Mouse (Mus musculus) kidney, embryonic 15.5 days (tissue): Measurements from ENCODE around the gene Clspn. TPM values are rescaled to one million over a fixed set of nuclear protein-coding genes. Genes with fewer than 3 reads are reported as not detected.
A peak's percentile ranks its signal among the peaks of the same experiment; 100 is the strongest.

Experiments
- ATAC-seq: fragments of 200-750 bp; cut with Nextera tagmentation; replicated peaks from 2 replicates; pipeline ENCODE4 v1.8.0; 2017; ENCODE audit warnings: moderate TSS enrichment; ENCODE audit not compliant: low FRiP score
- H3K27ac ChIP-seq: fragments of 300-500 bp; sonication (generic); 2 replicates; pipeline ENCODE4 v1.5.1; 2015; ENCODE audit warnings: mild to moderate bottlenecking, inconsistent platforms
- H3K27me3 ChIP-seq: fragments of 300-500 bp; sonication (generic); 2 replicates; pipeline ENCODE4 v1.6.1; 2015; ENCODE audit warnings: inconsistent platforms
- H3K36me3 ChIP-seq: fragments of 300-500 bp; sonication (generic); 2 replicates; pipeline ENCODE4 v1.6.1; 2015; ENCODE audit warnings: inconsistent platforms
- H3K4me1 ChIP-seq: fragments of 300-500 bp; sonication (generic); 2 replicates; pipeline ENCODE4 v1.6.1; 2015; ENCODE audit warnings: inconsistent platforms
- H3K4me2 ChIP-seq: fragments of 300-500 bp; sonication (generic); 2 replicates; pipeline ENCODE4 v1.6.1; 2015; ENCODE audit warnings: moderate library complexity, mild to moderate bottlenecking, inconsistent platforms
- H3K4me3 ChIP-seq: fragments of 300-500 bp; sonication (generic); replicated peaks from 2 replicates; pipeline ENCODE4 v1.5.1; 2015; ENCODE audit warnings: mild to moderate bottlenecking, inconsistent platforms
- H3K9ac ChIP-seq: fragments of 300-500 bp; sonication (generic); 2 replicates; pipeline ENCODE4 v1.6.1; 2015; ENCODE audit warnings: mild to moderate bottlenecking, inconsistent platforms
- H3K9me3 ChIP-seq: fragments of 300-500 bp; sonication (generic); replicated peaks from 2 replicates; pipeline ENCODE4 v1.6.1; 2016; ENCODE audit warnings: inconsistent platforms
- WGBS: fragments of 180-500 bp; shearing (Covaris S2); methylation state at CpG from one replicate; pipeline ENCODE4 v1.1.7; 2015; ENCODE audit warnings: mixed read lengths; 5-methylcytosine and 5-hydroxymethylcytosine counted together
- polyA plus RNA-seq: library from polyadenylated mRNA; unstranded; fragments of >200 nt; fragmentation: Nextera tagmentation; extraction: Ambion mirVana; gene quantifications from 2 replicates; pipeline ENCODE4 v1.2.1, GENCODE M21; 2015

Clspn gene
- polyA plus RNA-seq, 1 experiment from 2014 or later: 39.2 TPM

DNA sequence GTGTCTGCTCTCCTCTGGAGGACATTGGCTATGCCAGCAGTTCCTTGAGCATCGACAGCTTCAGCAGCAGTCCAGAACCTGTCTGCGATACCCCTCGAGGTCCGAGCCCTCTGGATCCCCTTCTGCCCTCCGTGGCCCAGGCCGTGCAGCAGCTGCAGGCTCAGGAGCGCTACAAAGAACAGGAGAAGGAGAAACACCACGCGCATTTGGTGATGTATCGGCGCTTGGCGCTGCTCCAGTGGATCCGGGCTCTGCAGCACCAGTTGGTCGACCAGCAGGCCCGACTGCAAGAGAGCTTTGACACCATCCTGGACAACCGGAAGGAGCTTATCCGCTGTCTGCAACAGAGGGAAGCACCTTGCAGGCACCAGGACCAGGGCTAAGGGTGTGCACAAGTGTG, 55.3 kb downstream of the Clspn start:
- Histone ChIP-seq H3K27me3 (no peaks in the 10 kb centered on the region), H3K9me3 (no peaks in the 10 kb centered on the region), H3K36me3 (peaks cover 9% of the 10 kb centered on the region; the same call in 1 of the 2 replicates), H3K4me3 (no peak overlapping the region), H3K4me2 (no peak overlapping the region), H3K9ac (no peak overlapping the region), H3K27ac (no peak overlapping the region), H3K4me1 (peaks cover 3% of the 10 kb centered on the region; the same call in 1 of the 2 replicates)
- 91% methylated on average over 17 of the region's 17 CpGs for WGBS
- no peak for ATAC-seq

DNA sequence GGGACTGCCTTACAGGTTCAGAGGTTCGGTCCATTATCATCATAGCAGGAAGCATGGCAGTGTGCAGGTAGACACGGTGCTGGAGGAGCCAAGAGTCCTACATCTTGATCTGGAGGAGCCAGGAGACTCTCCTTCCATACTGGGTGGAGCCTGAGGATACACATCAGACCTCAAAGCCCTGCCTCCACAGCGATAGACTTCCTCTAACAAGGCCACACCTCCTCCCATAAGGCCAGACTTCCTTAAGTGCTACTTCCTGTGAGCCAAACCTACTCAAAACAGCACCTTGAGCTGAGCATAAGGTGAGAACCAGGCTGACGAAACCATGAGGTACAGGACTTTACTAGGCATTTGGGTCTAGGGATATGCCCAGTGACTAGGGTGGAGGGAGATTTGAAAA, 59.6 kb downstream of the Clspn start:
- H3K9ac ChIP-seq: no peak overlapping the region
- WGBS: 81% methylated on average over 4 of the region's 4 CpGs
- H3K27ac ChIP-seq: no peak overlapping the region
- peaks cover 9% of the 10 kb centered on the region; the same call in 1 of the 2 replicates for H3K36me3 ChIP-seq
- H3K4me2 ChIP-seq: no peak overlapping the region
- H3K9me3 ChIP-seq: no peaks in the 10 kb centered on the region
- peaks cover 30% of the 10 kb centered on the region for H3K27me3 ChIP-seq
- no peak overlapping the region for H3K4me3 ChIP-seq
- no peak for ATAC-seq
- peaks cover 9% of the 10 kb centered on the region for H3K4me1 ChIP-seq

DNA sequence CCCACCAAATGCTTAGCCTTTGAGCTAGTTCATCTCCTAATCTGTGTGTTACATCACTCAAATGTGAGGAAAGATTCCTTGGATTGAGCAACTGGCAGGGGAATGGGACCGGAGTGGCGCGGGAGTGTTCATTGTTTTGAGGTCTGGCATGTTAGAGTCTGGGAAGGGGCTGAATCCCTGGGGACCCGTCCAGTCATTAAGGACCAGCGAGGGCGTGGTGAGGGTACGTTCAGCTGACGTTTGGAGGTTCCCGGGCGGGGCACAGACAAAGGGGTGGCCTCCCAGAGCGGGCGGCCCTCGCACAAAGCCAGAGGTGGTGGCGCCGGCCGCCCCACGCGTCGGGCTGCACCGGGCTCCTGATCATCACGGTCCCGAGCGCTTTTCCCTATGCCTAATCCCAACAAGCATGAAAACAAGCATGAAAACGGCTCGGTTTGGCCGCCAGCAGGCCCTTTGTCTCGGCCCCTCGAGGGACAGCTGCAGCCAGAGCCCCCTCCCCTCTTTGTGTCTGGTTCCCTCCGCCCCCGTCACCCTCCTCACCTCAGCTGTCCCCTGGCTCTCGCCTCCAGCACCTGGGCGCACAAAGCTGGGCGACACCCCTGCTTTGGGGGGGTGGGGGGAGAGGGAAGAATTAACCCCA, 63.1 kb downstream of the Clspn start:
- Histone ChIP-seq H3K9ac (peak overlapping the region; percentile 30), H3K4me2 (peak overlapping the region; percentile 67), H3K9me3 (no peaks in the 10 kb centered on the region), H3K4me3 (peak overlapping the region; percentile 39), H3K27ac (no peak overlapping the region), H3K27me3 (peaks cover 44% of the 10 kb centered on the region), H3K36me3 (no peaks in the 10 kb centered on the region), H3K4me1 (peaks cover 9% of the 10 kb centered on the region)
- WGBS: 2% methylated on average over 32 of the region's 33 CpGs
- ATAC-seq: no peak

DNA sequence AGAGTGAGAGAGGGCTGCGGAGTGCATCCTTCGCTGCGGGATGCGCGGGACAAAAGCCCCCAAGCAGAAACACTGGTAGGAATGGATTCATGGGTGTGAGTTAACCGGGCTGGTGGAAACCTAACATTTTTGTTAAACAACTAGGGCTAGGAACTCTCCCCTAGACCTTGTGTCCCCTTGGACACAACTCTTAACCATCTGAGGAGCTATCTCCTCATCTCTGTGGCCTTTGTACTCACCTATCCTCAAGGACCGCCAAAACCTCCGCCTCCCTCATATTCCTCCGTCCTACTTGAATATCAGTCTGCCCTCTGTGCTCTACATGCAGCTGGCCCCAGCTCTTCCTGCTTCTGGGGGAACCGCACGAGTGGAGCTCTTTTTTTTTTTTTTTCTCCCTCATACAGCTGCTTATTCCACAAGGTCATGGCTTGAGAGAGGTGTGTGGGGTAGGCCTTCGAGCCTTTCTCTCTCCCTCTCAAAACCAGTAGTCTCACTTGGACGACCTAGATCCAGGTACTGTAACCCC, 63.7 kb downstream of the Clspn start:
- H3K9me3 ChIP-seq: no peaks in the 10 kb centered on the region
- ATAC-seq: no peak
- H3K9ac ChIP-seq: peak overlapping the region; percentile 30; the same call in 1 of the 2 replicates
- H3K27ac ChIP-seq: no peak overlapping the region
- H3K27me3 ChIP-seq: peaks cover 44% of the 10 kb centered on the region
- peak overlapping the region; percentile 39 for H3K4me3 ChIP-seq
- 23% methylated on average over 13 of the region's 13 CpGs for WGBS
- peak overlapping the region; percentile 67 for H3K4me2 ChIP-seq
- H3K4me1 ChIP-seq: peaks cover 9% of the 10 kb centered on the region
- no peaks in the 10 kb centered on the region for H3K36me3 ChIP-seq

DNA sequence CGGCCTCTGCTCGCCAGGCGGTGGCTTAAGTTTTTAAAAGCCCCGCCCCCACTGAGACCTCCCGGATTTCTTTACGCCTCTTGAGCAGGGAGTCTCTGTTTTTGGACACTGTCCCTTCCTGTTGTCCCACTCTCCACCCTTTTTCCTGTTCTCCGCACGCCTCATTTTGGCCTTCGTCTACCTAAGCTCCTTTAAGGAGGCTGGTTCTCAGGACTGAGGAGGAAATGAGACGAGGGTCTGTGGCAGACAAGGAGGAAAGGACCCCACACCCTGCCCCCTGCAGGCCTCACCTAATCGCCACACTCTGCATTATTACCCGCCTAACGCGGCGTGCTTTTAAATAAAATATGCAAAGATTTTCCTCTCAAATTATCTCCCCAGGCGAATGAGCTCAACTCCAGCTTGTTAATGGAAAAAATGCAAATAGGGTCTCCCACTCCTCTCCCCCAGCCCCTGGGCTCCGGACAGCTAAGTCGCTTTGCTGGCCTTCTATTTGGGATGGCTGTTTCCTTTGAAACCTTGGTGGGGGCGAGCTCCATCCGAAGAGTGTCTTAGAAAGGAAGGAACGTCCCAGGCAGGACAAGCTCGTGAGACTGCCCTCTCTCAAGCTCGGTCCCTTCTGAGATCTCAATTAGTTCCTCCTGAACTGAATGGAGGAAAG, 70.4 kb downstream of the Clspn start:
- ATAC-seq: peak; percentile 56; the same call in 1 of the 2 replicates
- H3K9ac ChIP-seq: peak overlapping the region; percentile 14; the same call in 1 of the 2 replicates
- peak overlapping the region; percentile 6; the same call in 1 of the 2 replicates for H3K27ac ChIP-seq

DNA sequence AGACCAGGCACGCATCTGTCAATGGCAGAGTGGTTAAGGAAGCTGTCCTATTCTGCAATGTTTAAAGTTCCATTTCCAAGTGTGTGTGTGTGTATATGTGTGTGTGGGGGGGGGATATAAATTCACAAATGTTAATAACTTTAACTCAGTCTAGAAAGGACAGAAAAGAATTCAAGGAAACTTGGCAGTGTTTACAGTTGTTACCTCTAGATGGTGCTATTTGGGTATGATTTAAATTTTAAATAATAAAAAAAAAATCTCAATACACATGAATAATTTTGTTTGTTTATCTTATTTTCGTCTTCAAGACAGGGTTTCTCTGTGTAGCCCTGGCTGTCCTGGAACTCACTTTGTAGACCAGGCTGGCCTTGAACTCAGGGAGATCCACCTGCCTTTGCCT, 75.2 kb downstream of the Clspn start:
- Histone ChIP-seq H3K27ac (no peak overlapping the region), H3K27me3 (peaks cover 34% of the 10 kb centered on the region), H3K4me1 (peaks cover 6% of the 10 kb centered on the region), H3K4me2 (no peak overlapping the region), H3K4me3 (no peak overlapping the region), H3K9ac (no peak overlapping the region), H3K36me3 (no peaks in the 10 kb centered on the region), H3K9me3 (no peaks in the 10 kb centered on the region)
- ATAC-seq: no peak
- WGBS: 51% methylated on average over 2 of the region's 2 CpGs

More for the DNA sequence above, 70.4 kb downstream of the Clspn start:
- Histone ChIP-seq H3K36me3 (no peaks in the 10 kb centered on the region), H3K4me3 (peak overlapping the region; percentile 31), H3K4me2 (peak overlapping the region; percentile 56), H3K9me3 (no peaks in the 10 kb centered on the region), H3K4me1 (peaks cover 11% of the 10 kb centered on the region), H3K27me3 (peaks cover 10% of the 10 kb centered on the region)
- WGBS: 2% methylated on average over 23 of the region's 23 CpGs

DNA sequence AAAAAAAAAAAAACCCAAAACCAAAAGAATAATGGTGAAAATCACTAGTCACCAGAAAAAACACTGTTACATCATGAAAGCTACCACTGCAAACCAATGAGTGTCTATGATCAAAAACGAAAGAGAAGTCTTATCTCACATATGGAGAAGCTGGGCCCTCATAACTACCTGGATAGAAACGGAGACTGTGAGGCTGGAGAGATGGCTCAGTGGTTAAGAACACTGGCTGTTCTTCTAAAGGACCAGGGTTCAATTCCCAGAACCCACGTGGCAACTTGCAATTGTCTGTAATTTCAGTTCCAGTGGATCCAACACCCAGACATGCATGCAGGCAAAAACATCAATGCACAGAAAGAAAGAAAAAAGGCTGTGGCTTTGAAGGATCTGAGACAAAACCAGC, 75.9 kb downstream of the Clspn start:
- WGBS: 69% methylated on average over 3 of the region's 3 CpGs
- Histone ChIP-seq H3K9ac (no peak overlapping the region), H3K4me3 (no peak overlapping the region), H3K27me3 (peaks cover 38% of the 10 kb centered on the region), H3K4me1 (no peaks in the 10 kb centered on the region), H3K36me3 (no peaks in the 10 kb centered on the region), H3K27ac (no peak overlapping the region), H3K4me2 (no peak overlapping the region), H3K9me3 (no peaks in the 10 kb centered on the region)
- ATAC-seq: no peak

DNA sequence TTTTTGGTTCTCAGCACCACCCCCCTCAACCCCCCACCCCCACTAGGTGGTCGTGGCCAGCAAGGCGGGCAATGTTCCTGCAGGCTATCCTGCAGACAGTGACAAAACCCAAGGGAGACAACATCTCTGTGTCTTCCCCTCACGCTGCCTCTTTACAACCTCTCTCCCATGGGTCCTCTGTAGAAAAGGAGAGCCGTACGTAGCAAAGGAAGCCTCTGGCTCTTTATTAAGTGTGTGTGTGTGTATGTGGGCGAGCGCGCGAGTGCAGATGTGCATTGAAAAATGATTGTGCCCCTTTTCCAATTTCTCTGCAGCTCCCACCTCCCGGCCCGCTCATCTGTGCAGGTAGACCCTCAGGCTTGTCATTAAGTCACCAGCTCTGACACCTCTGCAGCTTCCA, 79.6 kb downstream of the Clspn start:
- WGBS: 19% methylated on average over 11 of the region's 11 CpGs
- no peak for ATAC-seq
- Histone ChIP-seq H3K27me3 (peaks cover 61% of the 10 kb centered on the region), H3K4me2 (no peak overlapping the region), H3K9ac (no peak overlapping the region), H3K27ac (no peak overlapping the region), H3K4me3 (no peak overlapping the region), H3K4me1 (no peaks in the 10 kb centered on the region), H3K36me3 (no peaks in the 10 kb centered on the region), H3K9me3 (no peaks in the 10 kb centered on the region)

DNA sequence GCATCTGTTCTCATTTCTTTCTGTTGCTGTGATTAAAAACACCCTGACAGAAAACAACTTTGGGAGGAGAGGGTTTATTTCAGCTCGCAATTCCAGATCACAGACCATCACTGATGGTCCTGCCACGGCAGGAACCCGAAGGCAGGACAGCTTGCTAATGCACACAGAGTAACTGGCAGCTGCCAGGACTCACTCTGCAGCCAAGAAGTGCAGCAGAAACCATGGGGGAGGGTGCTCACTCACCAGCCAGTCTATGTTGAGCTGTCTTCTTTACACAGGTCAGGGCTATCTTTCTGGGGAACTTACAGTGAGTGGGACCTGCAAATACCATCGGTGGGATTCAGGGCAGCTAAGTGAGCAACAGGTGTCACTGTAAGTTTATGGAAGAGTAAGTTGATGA, 80.7 kb downstream of the Clspn start:
- Histone ChIP-seq H3K4me1 (no peaks in the 10 kb centered on the region), H3K4me3 (no peak overlapping the region), H3K27me3 (peaks cover 72% of the 10 kb centered on the region), H3K4me2 (no peak overlapping the region), H3K9ac (no peak overlapping the region), H3K9me3 (no peaks in the 10 kb centered on the region), H3K36me3 (no peaks in the 10 kb centered on the region), H3K27ac (no peak overlapping the region)
- no peak for ATAC-seq
- 70% methylated on average over 4 of the region's 4 CpGs for WGBS

DNA sequence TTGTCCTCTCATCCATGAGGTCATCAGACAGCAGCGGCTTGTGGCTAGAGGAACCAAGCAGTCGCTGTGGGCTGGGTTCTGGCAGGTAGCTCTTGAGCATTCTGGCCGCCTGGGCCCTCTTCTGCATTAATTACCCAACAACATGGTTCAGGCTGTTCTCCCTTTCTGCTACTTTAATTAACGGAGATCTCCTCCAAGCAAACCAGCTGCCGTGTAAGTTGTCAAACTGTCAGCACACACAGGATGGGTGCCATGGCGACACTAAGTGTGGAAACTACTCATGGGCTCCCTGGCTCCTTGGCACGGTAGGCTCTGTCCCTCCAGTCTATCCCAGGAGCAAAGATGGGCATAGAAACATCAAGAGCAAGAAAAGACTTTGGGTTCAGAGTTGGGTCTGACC, 82.6 kb downstream of the Clspn start:
- no peak for ATAC-seq
- Histone ChIP-seq H3K9me3 (no peaks in the 10 kb centered on the region), H3K4me2 (no peak overlapping the region), H3K27ac (no peak overlapping the region), H3K9ac (no peak overlapping the region), H3K4me1 (no peaks in the 10 kb centered on the region), H3K36me3 (no peaks in the 10 kb centered on the region), H3K4me3 (no peak overlapping the region), H3K27me3 (peaks cover 68% of the 10 kb centered on the region)
- 54% methylated on average over 7 of the region's 7 CpGs for WGBS

DNA sequence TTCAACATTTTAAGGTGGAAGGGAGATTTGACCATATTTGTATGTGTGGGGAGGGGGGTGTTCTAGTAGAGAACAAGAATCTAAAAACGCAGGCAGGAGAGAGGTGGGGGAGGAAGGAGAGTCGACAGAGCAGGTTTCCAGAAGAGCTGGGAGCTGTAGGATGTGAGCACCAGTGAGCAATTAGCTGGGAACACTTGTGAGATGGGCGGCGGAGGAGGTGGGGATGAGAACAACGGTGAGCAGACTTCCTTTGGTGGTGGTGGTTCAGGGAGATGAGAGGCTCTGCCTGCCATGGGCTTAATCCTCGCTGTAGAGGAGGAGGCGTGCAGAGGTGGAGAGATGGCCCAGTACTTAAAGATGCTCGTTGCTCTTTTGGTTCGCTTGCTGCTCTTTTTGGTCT, 85.2 kb downstream of the Clspn start:
- H3K36me3 ChIP-seq: no peaks in the 10 kb centered on the region
- ATAC-seq: no peak

More for the DNA sequence above, 85.2 kb downstream of the Clspn start:
- Histone ChIP-seq H3K4me1 (no peaks in the 10 kb centered on the region), H3K9ac (no peak overlapping the region), H3K9me3 (no peaks in the 10 kb centered on the region), H3K4me3 (no peak overlapping the region), H3K4me2 (no peak overlapping the region), H3K27me3 (peaks cover 64% of the 10 kb centered on the region), H3K27ac (no peak overlapping the region)
- WGBS: 27% methylated on average over 9 of the region's 9 CpGs
